Mouse (Mus musculus) limb, embryonic 12.5 days (tissue): ENCODE measurements at regions not wholly inside any gene's neighbourhood (a gene's known extent, or its start where the extent isn't known, plus 50 kb on each side); places are given as distances from the start of the nearest gene placed in this dataset.
A peak's percentile ranks its signal among the peaks of the same experiment; 100 is the strongest.

Experiments used
- ATAC-seq: fragments of 200-750 bp; cut with Nextera tagmentation; 2 replicates; pipeline ENCODE4 v1.8.0; 2017; ENCODE audit warnings: low read depth, moderate TSS enrichment; ENCODE audit not compliant: insufficient number of reproducible peaks, insufficient read depth, low FRiP score, low TSS enrichment
- H3K27ac ChIP-seq: fragments of 300-500 bp; sonication (generic); 2 replicates; pipeline ENCODE4 v1.5.1; 2016; ENCODE audit warnings: mild to moderate bottlenecking, moderate library complexity
- H3K27me3 ChIP-seq: fragments of 300-500 bp; sonication (generic); 2 replicates; pipeline ENCODE4 v1.6.1; 2016; ENCODE audit warnings: mild to moderate bottlenecking, moderate library complexity
- H3K36me3 ChIP-seq: fragments of 300-500 bp; sonication (generic); 2 replicates; pipeline ENCODE4 v1.6.1; 2016; ENCODE audit warnings: mild to moderate bottlenecking, moderate library complexity
- H3K4me1 ChIP-seq: fragments of 300-500 bp; sonication (generic); replicated peaks from 2 replicates; pipeline ENCODE4 v1.6.1; 2016
- H3K4me2 ChIP-seq: fragments of 300-500 bp; sonication (generic); 2 replicates; pipeline ENCODE4 v1.6.1; 2016; ENCODE audit warnings: mild to moderate bottlenecking, moderate library complexity
- H3K4me3 ChIP-seq: fragments of 300-500 bp; sonication (generic); replicated peaks from 2 replicates; pipeline ENCODE4 v1.5.1; 2016; ENCODE audit warnings: mild to moderate bottlenecking
- H3K9ac ChIP-seq: fragments of 300-500 bp; sonication (generic); replicated peaks from 2 replicates; pipeline ENCODE4 v1.6.1; 2016; ENCODE audit warnings: mild to moderate bottlenecking, moderate library complexity
- H3K9me3 ChIP-seq: fragments of 300-500 bp; sonication (generic); 2 replicates; pipeline ENCODE4 v1.6.1; 2016; ENCODE audit warnings: mild to moderate bottlenecking, moderate library complexity
- WGBS: fragments of 180-500 bp; shearing (Covaris S2); methylation state at CpG from one replicate; pipeline ENCODE4 v1.1.7; 2016; 5-methylcytosine and 5-hydroxymethylcytosine counted together

GRCm38 (mm10) chr12:25241675-25242074 lies 144.7 kb upstream of the Id2 start:
- no peaks in the 10 kb centered on the region for H3K9me3 ChIP-seq
- ATAC-seq = no peak
- H3K4me2 ChIP-seq = no peak overlapping the region
- peaks cover 12% of the 10 kb centered on the region for H3K4me1 ChIP-seq
- 87% methylated on average over 3 of the region's 3 CpGs for WGBS
- no peak overlapping the region for H3K9ac ChIP-seq
- no peak overlapping the region for H3K4me3 ChIP-seq
- H3K27ac ChIP-seq = no peak overlapping the region
- no peaks in the 10 kb centered on the region for H3K27me3 ChIP-seq
- no peaks in the 10 kb centered on the region for H3K36me3 ChIP-seq

- Histone ChIP-seq H3K36me3 (no peaks in the 10 kb centered on the region), H3K9ac (no peak overlapping the region), H3K4me2 (no peak overlapping the region), H3K4me1 (peaks cover 12% of the 10 kb centered on the region), H3K9me3 (no peaks in the 10 kb centered on the region), H3K27ac (no peak overlapping the region), H3K27me3 (no peaks in the 10 kb centered on the region), H3K4me3 (no peak overlapping the region)
- no peak for ATAC-seq
- WGBS = 22% methylated on average over 3 of the region's 3 CpGs
These were observed 143.9 kb upstream of the Id2 start for GRCm38 (mm10) chr12:25240796-25241195.

- Histone ChIP-seq H3K36me3 (no peaks in the 10 kb centered on the region), H3K4me3 (no peak overlapping the region), H3K4me1 (peaks cover 14% of the 10 kb centered on the region), H3K9me3 (no peaks in the 10 kb centered on the region), H3K9ac (0 out of 2 replicates have a peak overlapping the region, but pooled peaks have one; percentile 23), H3K27me3 (no peaks in the 10 kb centered on the region), H3K4me2 (no peak overlapping the region), H3K27ac (no peak overlapping the region)
- WGBS = 50% methylated on average over 12 of the region's 12 CpGs
- ATAC-seq = no peak
These were observed 143.2 kb upstream of the Id2 start for GRCm38 (mm10) chr12:25240142-25240541.

GRCm38 (mm10) chr12:25235071-25235470 lies 138.1 kb upstream of the Id2 start:
- Histone ChIP-seq H3K4me1 (peaks cover 18% of the 10 kb centered on the region), H3K36me3 (no peaks in the 10 kb centered on the region), H3K9me3 (no peaks in the 10 kb centered on the region), H3K4me3 (no peak overlapping the region), H3K27ac (no peak overlapping the region), H3K9ac (no peak overlapping the region), H3K27me3 (no peaks in the 10 kb centered on the region), H3K4me2 (no peak overlapping the region)
- WGBS = 38% methylated on average over 8 of the region's 8 CpGs
- ATAC-seq = no peak

- H3K4me1 ChIP-seq = peaks cover 15% of the 10 kb centered on the region
- no peak overlapping the region for H3K27ac ChIP-seq
- H3K4me3 ChIP-seq = no peak overlapping the region
- WGBS = 76% methylated on average over 3 of the region's 3 CpGs
- H3K27me3 ChIP-seq = no peaks in the 10 kb centered on the region
- no peak overlapping the region for H3K4me2 ChIP-seq
- no peak overlapping the region for H3K9ac ChIP-seq
- no peak for ATAC-seq
- H3K9me3 ChIP-seq = no peaks in the 10 kb centered on the region
- H3K36me3 ChIP-seq = no peaks in the 10 kb centered on the region
These were observed 137.7 kb upstream of the Id2 start for GRCm38 (mm10) chr12:25234636-25235035.

GRCm38 (mm10) chr12:25233027-25233535 lies 136.1 kb upstream of the Id2 start:
- ATAC-seq = no peak
- WGBS = 69% methylated on average over 4 of the region's 4 CpGs
- H3K9me3 ChIP-seq = no peaks in the 10 kb centered on the region
- peaks cover 15% of the 10 kb centered on the region for H3K4me1 ChIP-seq
- no peak overlapping the region for H3K4me2 ChIP-seq
- H3K27me3 ChIP-seq = no peaks in the 10 kb centered on the region
- no peak overlapping the region for H3K9ac ChIP-seq
- no peak overlapping the region for H3K27ac ChIP-seq
- H3K36me3 ChIP-seq = no peaks in the 10 kb centered on the region
- no peak overlapping the region for H3K4me3 ChIP-seq

- H3K4me2 ChIP-seq = no peak overlapping the region
- ATAC-seq = no peak
- H3K36me3 ChIP-seq = no peaks in the 10 kb centered on the region
- WGBS = 90% methylated on average over 5 of the region's 5 CpGs
- H3K4me1 ChIP-seq = peaks cover 15% of the 10 kb centered on the region
- H3K27ac ChIP-seq = no peak overlapping the region
- no peaks in the 10 kb centered on the region for H3K9me3 ChIP-seq
- no peak overlapping the region for H3K9ac ChIP-seq
- no peak overlapping the region for H3K4me3 ChIP-seq
- no peaks in the 10 kb centered on the region for H3K27me3 ChIP-seq
These were observed 135.6 kb upstream of the Id2 start for GRCm38 (mm10) chr12:25232358-25233026.

GRCm38 (mm10) chr12:25228708-25229107 lies 131.8 kb upstream of the Id2 start:
- 81% methylated on average over 2 of the region's 2 CpGs for WGBS
- Histone ChIP-seq H3K4me3 (no peak overlapping the region), H3K27me3 (no peaks in the 10 kb centered on the region), H3K4me2 (no peak overlapping the region), H3K9ac (no peak overlapping the region), H3K4me1 (0 out of 2 replicates have a peak, but pooled peaks cover 4% of the 10 kb centered on the region), H3K36me3 (no peaks in the 10 kb centered on the region), H3K27ac (no peak overlapping the region), H3K9me3 (no peaks in the 10 kb centered on the region)
- ATAC-seq = no peak

- H3K4me2 ChIP-seq = no peak overlapping the region
- H3K4me1 ChIP-seq = no peaks in the 10 kb centered on the region
- H3K27ac ChIP-seq = no peak overlapping the region
- H3K9me3 ChIP-seq = no peaks in the 10 kb centered on the region
- WGBS = 86% methylated on average over 4 of the region's 4 CpGs
- H3K9ac ChIP-seq = no peak overlapping the region
- no peak for ATAC-seq
- H3K4me3 ChIP-seq = no peak overlapping the region
- no peaks in the 10 kb centered on the region for H3K36me3 ChIP-seq
- no peaks in the 10 kb centered on the region for H3K27me3 ChIP-seq
These were observed 130.8 kb upstream of the Id2 start for GRCm38 (mm10) chr12:25227736-25228135.

GRCm38 (mm10) chr12:25224644-25225043 lies 127.7 kb upstream of the Id2 start:
- Histone ChIP-seq H3K4me3 (no peak overlapping the region), H3K36me3 (no peaks in the 10 kb centered on the region), H3K4me2 (no peak overlapping the region), H3K27me3 (no peaks in the 10 kb centered on the region), H3K9me3 (no peaks in the 10 kb centered on the region), H3K9ac (no peak overlapping the region), H3K4me1 (peaks cover 7% of the 10 kb centered on the region; the same call in 1 of the 2 replicates), H3K27ac (no peak overlapping the region)
- 84% methylated on average over 4 of the region's 4 CpGs for WGBS
- no peak for ATAC-seq

GRCm38 (mm10) chr12:25224201-25224600 lies 127.3 kb upstream of the Id2 start:
- no peak overlapping the region for H3K27ac ChIP-seq
- H3K4me3 ChIP-seq = no peak overlapping the region
- no peaks in the 10 kb centered on the region for H3K36me3 ChIP-seq
- H3K9ac ChIP-seq = no peak overlapping the region
- H3K9me3 ChIP-seq = no peaks in the 10 kb centered on the region
- 93% methylated on average over 2 of the region's 2 CpGs for WGBS
- H3K4me2 ChIP-seq = no peak overlapping the region
- H3K27me3 ChIP-seq = no peaks in the 10 kb centered on the region
- peaks cover 7% of the 10 kb centered on the region; the same call in 1 of the 2 replicates for H3K4me1 ChIP-seq
- no peak for ATAC-seq

GRCm38 (mm10) chr12:25223539-25223938 lies 126.6 kb upstream of the Id2 start:
- 80% methylated on average over 4 of the region's 4 CpGs for WGBS

More at GRCm38 (mm10) chr12:25223539-25223938, 126.6 kb upstream of the Id2 start:
- Histone ChIP-seq H3K4me2 (no peak overlapping the region), H3K9me3 (no peaks in the 10 kb centered on the region), H3K9ac (no peak overlapping the region), H3K4me3 (no peak overlapping the region), H3K36me3 (no peaks in the 10 kb centered on the region), H3K27ac (no peak overlapping the region), H3K27me3 (no peaks in the 10 kb centered on the region), H3K4me1 (peaks cover 11% of the 10 kb centered on the region; the same call in 1 of the 2 replicates)
- ATAC-seq = no peak
